Mouse (Mus musculus) CD4-positive, CD25-positive, alpha-beta regulatory T cell, adult 2 months (primary cell): Measurements from ENCODE around the gene Ppwd1.
"Not testable (repeated sequence)": the region's sequence is repeated elsewhere in the genome, so short reads cannot be mapped to it uniquely, and the experiment has no call there.

Experiments
- DNase-seq: peaks from one replicate; pipeline ENCODE4 v3.0.0-alpha.2; 2012; ENCODE audit warnings: low read depth, low spot score

The Ppwd1 gene

DNA sequence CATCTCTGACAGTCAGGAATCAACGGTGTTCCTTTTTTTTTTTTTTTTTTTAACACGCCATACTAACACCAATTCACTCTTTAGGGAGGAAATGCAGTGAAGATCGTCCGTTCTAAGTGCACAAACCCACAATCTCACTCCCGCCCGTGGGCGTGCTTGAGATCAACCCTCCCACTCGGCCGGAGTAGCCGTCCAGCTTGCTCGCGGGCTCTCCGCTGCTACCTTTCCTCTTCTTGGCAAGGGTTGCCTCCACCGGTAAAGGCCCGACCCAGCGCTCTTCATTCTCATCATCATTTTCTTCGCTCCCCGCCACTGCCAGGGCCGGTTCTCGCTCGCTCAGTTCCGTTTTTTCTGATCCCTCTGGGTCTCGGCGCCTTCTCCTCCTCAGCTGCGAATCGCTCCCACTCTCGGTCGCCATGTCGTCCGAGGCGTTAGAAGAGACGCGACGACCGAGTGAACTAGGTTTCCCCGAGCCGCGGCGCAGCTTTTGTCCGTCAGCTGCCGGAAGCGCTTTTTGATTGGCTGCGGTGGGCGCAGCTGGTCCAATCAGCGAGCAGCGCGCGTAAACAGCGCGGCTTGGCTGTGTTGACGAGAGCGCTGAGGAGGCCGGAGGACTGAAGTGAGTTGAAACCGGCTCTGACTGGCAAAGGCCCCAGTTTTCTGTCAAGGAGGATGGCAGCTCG is at the start of gene Ppwd1, which contains the start of gene Cenpk:
Gene Ppwd1, minus strand, starts transcription at position 460 of the 683 bp plus-strand sequence.
Gene Cenpk, plus strand, starts transcription at position 228 of the 683 bp plus-strand sequence.
- DNase-seq: peak; percentile 98

DNA sequence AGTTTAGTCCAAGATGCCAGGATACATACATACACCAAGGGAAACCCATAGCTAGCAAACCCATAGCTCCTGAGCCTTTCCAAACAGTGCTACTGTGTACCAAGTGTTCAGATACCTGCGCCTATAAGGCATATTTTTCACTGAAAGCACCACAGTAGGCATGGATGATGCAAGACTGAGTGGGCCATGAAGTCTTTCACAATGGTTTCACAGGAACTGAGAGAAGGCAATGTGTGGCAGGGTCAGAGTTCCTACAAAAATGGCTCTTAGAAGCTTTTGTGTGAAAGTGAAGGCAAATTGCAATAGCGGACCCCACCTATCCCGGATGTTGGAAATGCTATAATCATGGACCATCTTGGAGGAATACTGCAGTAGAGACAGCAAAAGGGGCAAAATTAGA is 30.4 kb upstream of the Ppwd1 start:
- DNase-seq: no peak

DNA sequence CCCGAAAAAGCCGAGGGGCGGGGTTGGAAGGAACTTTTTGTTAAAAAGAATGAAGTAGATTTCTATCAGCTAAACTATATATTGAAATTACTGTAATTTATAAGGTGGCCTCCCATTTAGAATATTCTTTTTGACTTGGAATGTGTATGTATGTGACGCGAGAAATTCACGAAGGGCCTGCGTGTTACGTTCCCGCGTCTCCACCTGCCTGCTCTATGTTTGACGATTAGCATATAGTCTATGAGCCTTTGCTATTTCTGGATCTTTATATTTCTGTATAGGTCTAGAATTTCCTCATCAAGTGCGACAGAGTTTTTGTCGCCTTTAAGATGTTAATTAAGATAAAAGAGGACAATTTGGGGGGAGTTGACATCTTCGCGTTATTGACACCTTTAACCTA is 538 bp upstream of the Ppwd1 start:
- peak; percentile 42 for DNase-seq

DNA sequence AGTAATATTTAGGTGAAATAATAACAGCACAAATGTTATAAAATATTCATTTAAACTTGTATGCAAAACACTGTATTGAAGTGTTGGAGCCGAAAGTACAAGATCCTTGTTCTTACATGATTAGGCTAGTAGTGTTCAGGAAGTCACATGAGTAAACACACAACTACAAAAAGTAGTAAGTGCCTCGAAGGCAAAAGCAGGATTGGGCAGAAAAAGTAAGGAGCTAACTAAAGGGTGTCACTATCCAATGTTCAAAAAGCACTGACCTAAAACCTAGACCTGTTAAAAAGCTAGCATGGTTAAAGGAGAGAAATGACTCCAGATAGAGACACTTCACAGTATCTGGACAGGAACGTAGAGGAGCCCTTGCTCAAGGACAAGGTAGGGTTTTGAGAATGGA is 1.2 kb downstream of the Ppwd1 start:
- DNase-seq: no peak

DNA sequence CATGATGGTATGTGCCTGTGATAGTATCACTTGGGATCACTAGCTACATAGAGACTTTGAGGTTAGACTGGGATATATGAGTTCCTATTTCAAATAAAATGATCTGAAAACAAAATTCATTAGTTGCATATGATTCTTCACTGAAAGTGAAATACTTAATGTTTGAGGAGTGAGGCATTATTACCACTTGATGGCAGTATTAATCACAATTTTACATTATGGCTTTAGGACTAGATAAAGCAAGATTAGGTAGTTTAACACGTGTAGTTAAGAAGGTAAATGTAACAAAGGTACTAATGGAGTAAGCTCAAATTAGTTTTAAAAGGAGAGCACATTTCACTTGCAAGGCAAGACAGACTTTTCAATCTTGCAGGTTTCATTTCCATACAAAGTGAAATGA is 24.3 kb downstream of the Ppwd1 start:
- peak; percentile 22 for DNase-seq

DNA sequence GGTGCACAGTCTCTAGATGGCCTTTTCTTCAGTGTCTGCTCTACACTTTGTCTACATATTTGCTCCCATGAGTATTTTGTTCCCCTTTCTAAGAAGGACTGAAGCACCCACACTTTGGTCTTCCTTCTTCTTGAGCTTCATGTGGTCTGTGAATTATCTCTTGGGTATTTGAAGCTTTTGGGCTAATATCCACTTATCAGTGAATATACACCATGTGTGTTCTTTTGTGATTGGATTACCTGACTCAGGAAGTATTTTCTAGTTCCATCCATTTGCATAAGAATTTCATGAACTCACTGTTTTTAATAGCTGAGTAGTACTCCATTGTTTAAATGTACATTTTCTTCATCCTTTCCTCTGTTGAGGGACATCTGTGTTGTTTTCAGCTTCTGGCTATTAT is 32.8 kb downstream of the Ppwd1 start:
- not testable (repeated sequence) for DNase-seq

DNA sequence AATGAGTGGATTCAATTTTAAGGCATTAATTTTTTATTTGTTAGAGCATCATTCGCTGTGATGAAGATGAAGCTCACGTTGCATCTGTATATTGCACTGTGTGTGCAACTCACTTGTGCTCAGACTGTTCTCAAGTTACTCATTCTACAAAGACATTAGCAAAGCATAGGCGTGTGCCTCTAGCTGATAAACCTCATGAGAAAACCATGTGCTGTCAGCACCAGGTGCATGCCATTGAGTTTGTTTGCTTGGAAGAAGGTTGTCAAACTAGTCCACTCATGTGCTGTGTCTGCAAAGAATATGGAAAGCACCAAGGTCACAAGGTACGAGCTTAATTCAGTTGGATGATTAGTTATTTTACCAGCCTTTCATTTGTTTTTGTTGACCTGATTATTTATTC is 41.3 kb downstream of the Ppwd1 start:
- no peak for DNase-seq

DNA sequence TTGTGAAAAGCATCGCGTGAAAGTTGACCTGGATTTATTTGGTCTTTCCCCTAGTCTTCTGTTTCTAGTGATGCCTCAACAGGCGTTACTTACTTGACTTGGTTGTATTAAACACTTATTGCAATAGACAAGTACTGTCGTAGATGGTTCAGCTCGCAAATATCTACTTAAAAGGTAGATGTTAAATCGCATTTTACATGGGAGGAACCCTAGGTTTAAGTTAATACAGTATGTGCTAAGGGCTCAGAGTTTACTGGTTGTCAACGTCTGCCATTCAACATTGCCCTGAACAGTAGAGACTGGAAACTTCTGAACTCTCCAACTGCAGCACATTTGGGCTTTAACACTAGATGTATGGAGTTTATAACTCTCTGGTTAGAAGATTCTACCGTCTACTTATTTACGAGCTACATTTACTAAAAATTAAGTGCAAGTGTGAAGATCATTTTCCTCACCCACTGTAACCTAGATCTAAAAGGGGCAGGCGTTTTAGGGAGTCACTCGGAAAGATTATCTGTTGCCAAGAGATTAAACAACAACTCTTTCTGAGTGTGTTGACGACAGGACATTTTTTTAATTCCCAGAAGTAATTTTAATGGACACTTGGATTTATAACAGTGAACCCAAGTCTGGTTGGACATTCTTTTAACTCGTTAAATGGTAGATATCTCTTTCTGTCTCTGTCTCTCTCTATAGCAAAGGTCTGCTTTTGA is 49.3 kb downstream of the Ppwd1 start:
- DNase-seq: no peak

DNA sequence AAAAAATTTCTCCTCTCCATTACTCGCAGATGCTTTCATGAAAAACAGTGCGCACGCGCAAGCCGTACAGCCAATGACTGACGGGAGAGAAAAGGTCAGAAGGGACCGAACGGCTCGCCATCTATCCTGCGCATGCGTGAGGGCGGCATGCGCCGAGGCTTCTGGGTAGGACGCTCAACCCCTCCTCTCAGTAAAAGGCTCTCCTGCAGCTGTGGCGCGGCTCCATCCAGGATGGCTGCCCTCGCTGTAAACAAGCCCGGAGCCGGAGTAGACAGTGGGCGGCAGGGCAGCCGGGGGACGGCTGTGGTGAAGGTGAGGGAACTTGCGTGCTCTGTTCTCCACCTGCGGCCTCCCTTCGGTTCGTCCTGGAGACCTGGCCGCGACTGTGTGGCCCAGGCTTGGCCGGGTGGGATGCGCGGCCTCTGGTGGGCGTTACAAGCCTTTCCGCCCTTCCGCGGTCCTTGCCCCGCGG is 50.0 kb downstream of the Ppwd1 start, which contains the start of gene Trim23:
Gene Trim23, plus strand, starts transcription at position 148 of the 472 bp plus-strand sequence.
- peak; percentile 99 for DNase-seq

DNA sequence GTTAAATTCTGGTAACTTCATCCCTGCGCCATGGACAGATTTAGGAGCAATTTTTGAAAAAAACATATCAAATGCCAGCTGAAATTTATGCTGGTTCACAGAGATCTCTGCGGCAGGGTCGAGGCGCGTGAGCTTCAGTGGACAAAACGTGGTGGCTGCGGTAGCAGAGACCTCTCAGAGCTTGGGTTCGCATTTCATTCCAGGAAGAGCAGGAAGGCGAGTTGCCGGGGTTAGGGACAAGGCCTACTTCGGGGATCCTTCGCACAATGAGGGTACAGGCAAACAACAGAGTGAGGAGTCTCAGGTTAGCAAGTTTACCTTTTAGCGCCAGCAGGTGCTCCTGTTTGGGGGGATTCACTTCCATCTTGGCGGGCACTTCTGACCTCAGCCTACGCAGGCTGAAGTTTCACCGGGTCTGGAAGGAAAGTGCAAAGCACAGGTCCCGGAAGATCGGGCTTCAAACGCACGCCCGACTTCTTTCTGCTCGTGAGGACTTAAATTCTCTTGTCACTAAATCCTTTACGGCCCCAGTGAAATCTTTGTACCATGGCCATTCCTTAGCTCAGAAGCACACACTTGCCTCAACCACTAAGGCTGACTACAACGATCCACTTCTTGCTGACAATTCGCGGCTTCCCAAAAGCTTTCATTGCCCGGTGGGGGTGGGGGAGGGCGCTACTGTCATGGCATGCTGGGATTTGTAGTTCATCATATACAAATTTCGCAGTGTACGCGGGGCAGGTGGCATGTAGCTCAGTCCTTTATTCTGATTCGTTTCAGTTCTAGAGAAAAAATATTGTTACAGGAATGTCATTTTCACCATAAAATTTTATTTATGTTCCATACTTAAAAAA is 50.6 kb downstream of the Ppwd1 start, which contains the start of gene Trappc13:
Gene Trappc13, minus strand, starts transcription at position 674 of the 854 bp plus-strand sequence.
- DNase-seq: no peak

DNA sequence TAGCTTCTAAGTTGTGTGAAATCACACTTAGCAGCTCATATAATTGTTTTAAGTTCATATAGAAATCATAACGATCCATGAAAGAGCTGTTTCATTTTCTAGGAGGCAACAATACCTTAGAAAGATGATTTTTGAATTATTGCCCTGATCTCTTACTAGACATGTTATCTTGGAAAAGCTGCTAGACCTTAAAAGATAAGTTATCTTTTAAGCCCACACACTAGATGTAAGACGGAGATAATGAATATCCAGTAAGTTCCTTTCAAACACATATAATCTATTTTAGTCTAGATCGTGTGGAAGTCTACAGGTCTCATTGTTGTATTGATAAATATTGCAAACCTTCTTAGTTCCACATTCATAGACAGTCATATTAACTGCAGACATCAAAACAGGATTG is 51.8 kb downstream of the Ppwd1 start:
- no peak for DNase-seq

DNA sequence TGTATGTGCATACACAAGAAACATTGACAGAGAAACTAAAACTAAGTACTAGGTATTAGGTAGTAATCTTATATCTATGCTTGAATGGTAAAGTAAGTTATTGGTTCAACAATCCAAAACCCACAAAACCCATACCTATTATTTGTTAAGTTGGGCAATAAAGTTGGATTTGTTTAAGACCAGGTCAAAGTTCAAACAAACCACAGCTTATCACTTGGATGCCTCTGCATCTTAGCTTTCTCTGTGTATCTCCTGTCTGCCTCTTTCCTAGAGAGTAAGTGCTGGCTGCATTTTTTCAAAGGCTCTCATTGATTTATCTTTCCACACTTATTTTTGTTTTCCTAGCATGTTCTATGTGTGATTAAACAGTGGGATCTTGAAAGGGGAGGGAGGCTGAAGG is 56.1 kb downstream of the Ppwd1 start:
- DNase-seq: no peak

DNA sequence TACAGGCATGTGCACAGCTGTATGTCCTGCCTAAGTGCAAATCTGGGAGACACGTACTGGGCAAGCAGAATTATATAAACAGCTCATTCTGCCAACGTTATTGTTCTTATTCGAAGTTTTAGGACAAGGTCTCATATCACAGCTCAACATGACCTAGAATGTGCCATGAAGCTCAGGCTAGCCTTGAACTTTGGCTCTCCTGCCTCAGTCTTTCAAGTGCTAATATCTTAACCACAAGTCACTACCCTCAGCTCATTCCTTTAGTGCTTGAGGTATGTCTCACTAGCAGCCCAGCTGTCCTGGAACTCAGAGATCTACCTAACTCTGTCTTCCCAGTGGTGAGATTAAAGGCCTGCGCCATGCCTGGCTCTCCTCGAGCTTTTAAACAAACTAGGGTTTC is 56.9 kb downstream of the Ppwd1 start:
- DNase-seq: no peak

DNA sequence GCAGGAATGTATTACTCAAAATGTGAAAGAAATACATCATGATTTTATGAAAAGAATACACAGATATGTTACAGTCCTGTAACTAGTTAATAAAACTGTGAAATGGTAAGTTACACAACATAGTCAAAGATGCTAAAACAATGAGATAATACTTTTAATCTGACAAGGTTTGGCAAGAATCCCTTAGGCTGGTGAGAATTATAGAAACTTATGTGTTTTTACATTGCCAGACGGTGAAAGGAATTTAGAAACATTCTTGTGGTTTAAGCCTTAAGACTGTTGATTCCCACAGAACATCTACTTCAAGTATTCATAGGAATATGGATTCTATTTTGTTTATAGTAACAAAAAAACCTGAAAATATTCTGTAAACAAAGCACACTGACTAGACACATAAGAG is 73.0 kb downstream of the Ppwd1 start:
- DNase-seq: no peak
